Mouse (Mus musculus) telencephalon, adult 2 months (tissue): ENCODE data around the gene Sirt5.

ENCODE experiments used
- DNase-seq: peaks from one replicate; pipeline ENCODE4 v3.0.0-alpha.2; 2011; ENCODE audit warnings: low read depth, low spot score

The Sirt5 gene

GRCm38 (mm10) chr13:43364985-43365824, at the start of gene Sirt5:
TSS of gene Sirt5 (plus strand) at chr13:43365496.
- peak; percentile 45 for DNase-seq

- DNase-seq: no peak
Measured at GRCm38 (mm10) chr13:43317411-43317810, 47.9 kb upstream of the Sirt5 start.

- no peak for DNase-seq
Measured at GRCm38 (mm10) chr13:43319396-43319795, 45.9 kb upstream of the Sirt5 start.

DNA sequence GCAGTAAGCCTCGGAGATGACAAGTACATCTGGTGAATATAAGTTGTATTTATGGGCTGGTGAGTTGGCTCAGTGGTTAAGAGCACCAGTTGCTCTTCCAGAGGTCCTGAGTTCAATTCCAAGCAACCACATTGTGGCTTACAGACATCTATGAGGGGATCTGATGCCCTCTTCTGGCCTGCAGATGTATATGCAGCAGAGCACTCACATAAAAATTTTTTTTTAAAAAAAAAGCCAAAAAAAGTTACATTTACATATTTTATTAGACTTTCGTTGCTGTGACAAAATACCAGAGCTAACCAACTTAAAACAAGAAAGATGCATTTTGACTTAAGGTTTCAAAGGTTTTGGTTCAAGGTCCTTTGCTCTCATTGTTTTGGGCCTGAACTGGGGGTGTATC, 43.8 kb upstream of the Sirt5 start:
- no peak for DNase-seq

GRCm38 (mm10) chr13:43325427-43325826, 39.9 kb upstream of the Sirt5 start:
- no peak for DNase-seq

GRCm38 (mm10) chr13:43331721-43332444, 33.4 kb upstream of the Sirt5 start:
- no peak for DNase-seq

DNA sequence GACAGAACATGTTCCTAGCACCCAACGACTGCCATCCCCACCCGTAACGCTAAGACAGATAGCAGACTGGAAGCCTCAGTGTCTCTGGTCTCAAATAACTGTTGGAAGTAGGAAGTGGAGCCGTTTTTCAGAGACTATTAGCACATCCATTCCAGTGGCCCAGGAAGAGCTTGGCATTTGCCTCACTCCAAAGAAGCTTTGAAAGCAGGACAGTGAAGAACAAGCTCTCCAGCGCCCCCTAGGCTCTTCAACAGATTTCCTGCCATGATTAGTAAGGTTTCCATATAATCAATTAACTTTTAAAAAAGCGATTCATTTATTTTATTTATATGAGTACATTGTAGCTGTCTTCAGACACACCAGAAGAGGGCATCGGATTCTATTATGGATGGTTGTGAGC, 32.7 kb upstream of the Sirt5 start:
- no peak for DNase-seq

GRCm38 (mm10) chr13:43336425-43337221, 28.7 kb upstream of the Sirt5 start:
- no peak for DNase-seq

GRCm38 (mm10) chr13:43338001-43338400, 27.3 kb upstream of the Sirt5 start:
- DNase-seq: no peak

- no peak for DNase-seq
Measured at GRCm38 (mm10) chr13:43338632-43339031, 26.7 kb upstream of the Sirt5 start.

DNA sequence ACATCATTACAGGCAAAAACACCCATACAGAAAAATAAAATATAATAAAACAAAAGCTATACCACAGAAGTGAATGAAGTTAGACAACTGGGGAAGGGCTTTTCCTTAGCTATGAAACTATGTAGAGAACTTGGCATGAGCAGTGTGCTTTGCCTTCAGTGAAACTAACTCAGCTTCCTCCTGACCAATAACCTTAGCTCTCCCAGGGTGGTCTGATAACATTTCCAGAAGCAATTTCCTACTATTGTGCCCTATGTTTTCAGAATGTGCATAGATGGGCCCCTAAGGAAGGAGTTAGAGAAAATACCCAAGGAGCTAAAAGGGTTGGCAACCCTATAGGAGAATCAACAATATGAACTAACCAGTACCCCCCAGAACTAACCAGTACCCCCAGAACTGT, 18.5 kb upstream of the Sirt5 start:
- no peak for DNase-seq

GRCm38 (mm10) chr13:43349376-43349775, 15.9 kb upstream of the Sirt5 start:
- no peak for DNase-seq

DNA sequence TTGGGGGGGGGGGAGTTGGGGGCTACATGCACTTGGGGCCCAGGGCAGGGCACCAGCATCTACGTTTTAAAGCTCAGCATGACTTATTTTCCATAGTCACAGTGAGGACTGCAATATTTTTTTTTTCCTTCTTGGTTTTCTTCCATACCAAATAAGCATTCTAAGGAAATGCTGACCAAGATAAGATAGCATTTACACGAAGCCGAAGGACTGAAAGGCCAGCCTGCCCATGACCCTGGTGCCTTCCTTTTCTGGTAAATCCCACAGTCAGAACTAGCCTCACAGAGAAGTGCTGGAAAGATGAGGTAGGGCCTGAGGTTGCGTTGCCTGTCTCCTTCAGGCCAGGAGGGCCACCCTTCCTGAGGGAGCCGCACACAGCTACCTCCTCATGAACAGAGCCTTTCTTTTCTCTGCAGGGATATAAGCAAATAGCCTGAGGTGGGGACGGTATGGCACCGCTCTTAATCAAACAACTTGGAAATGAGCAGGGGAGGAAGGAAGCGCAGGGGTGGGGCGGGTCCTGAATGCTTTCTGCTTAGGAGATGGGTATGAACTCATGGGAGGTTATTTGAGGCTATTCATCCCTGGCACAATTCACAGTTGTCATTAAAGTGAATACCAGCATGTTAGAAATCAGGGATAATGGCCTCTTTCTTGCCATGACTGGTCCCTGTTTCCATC, 14.7 kb upstream of the Sirt5 start:
- DNase-seq: no peak

GRCm38 (mm10) chr13:43353356-43353755, 11.9 kb upstream of the Sirt5 start:
- DNase-seq: no peak

DNA sequence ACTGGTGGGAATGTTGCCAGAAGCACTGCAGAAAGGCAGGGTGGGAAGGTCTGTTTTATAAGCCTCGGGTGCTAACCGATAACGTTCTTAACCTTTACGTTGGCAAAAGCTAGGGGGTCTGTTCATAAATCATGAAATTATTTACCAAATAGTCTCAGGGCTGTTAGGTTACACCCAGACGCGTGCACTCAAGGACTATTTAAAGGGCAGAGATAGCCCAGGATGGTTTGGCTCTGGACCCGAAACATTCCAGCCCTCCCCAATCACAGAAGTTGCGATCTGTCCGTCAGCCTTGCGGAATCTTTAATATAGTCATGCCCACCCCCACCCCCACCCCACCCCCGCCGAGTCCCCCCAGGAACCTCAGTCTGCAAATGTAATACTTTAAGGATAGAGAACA, 10.9 kb upstream of the Sirt5 start:
- DNase-seq: no peak

DNA sequence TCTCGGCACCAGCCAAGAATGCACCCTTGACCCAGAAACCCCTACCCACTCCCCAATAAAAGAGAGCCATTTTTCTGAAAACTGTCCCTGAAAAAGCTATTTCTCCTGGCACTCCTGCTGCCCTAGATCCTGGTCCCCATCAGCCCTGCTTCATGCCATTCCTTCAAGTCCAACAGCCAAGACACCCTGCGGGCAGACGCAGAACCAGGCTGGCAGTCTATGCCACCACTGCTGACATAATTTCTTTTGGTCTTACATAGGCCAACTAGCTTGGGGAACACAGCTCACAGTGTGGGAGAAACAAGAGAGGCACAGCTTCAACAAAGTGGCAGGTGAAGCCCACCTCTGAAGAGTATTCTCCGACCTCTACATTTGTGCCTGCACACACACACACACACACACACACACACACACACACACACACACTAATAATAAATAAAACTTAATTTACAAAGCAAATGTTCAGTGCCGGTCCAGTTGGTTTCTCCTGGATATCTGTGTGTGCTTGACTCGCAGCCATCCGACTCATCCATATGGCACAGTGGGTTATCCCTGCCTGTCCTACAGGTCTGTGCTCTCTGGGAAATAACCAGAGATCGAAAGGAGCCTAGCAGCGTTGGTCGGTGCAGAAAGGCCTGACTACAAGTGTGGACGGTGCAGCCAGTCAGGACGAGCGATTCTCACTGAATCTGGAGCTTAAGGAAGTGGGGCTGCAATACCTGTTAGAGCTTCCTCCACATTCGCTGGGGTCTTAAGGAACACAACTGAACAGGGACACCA, 8.8 kb upstream of the Sirt5 start:
- DNase-seq: no peak

DNA sequence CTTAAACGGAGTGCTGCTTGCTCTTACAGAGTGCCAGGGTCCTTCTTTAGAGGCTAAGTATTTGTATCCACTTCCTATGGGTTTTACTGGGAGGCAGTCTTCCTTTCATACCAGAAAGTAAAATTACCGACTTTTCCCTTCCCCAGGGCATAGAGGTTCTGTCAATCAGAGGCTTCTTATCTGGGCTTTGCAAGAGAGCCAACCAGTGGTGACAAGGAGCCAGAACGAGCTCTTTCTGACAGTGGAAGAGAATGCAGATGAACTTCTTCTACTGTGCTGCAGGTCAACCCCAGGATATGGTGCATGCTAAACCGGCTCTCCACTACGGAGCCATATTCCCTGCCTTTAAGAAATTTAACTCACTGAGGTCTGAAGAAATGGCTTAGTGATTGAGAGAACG, 4.8 kb upstream of the Sirt5 start:
- no peak for DNase-seq

DNA sequence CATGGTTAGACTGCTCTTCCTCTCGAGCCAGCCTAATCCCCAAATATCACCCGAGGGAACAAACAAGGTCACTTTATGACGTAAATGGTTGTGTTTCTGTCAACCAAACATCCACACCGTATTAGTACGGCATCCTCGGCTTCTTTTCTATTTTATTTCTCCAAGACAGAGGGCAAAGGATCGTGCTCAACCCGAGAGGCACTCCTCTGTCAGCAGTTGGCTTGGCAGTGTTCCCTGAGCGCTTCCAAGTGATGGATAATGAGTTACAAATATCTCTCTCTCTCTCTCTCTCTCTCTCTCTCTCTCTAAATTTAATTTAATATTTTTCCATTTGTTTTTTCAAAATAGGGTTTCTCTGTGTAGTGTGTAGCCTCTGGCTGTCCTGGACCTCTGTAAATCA, 2.9 kb upstream of the Sirt5 start:
- no peak for DNase-seq

DNA sequence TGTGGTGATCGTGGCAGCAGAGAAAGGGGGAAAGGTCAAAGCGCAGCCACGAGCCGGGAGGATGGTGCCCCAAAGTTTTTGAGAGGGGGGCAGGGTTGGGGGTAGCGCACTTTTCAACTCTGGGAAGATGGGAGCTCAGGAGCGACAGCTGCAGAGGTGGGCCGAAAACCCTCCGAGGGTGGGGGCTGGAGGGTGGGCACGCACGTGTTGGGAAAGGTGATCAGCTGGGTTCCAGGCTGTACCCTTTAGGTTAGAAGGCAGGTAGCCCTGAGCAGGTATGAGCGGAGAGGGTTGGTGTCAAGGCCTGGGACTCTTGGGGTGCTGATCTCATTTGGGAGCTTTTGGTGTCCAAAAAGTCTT, 509 bp downstream of the Sirt5 start:
- no peak for DNase-seq

DNA sequence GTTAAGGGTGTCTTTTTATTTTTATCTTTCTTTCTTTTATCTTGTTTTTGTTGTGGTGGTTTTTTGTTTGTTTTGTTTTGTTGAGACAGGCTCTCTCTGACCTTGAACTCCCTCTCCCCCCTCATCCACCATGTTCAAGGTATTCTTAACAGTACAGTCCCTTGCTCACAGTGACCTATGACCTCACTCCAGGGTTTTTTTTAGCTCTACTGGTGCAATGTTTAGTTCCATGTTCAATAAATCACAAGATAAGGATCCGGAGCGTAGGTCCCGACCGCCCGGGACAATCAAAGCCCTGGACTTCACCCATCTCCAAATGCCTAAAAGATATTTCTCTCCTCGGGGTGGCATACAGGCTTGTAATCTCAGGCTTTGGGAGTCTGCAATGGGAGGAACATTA, 4.8 kb downstream of the Sirt5 start:
- DNase-seq: no peak

DNA sequence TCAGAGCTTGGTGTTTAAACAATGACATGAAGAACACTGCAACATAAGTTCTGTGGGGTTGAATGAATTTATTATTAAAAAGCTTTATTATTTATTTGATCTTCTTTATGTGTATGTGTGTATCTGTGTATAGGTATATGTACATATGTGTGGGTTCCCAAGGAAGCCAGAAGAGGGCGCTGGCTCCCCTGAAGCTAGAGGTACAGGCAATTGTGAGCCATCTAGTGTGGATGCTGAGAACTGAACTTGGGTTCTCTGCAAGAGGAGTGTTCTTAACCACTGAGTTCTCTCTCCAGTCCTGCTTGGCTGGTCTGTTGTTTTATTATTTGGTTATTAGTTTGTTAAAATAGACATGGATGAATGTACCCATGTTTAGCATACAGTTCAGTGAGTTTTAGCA, 7.6 kb downstream of the Sirt5 start:
- DNase-seq: no peak
